Mouse (Mus musculus) hindbrain, embryonic 16.5 days (tissue): Measurements from ENCODE around the gene Sparc. TPM values are rescaled to one million over a fixed set of nuclear protein-coding genes. Genes with fewer than 3 reads are reported as not detected.

ENCODE experiments used
- ATAC-seq: fragments of 200-750 bp; cut with Nextera tagmentation; 2 replicates; pipeline ENCODE4 v1.8.0; 2017; ENCODE audit warnings: moderate TSS enrichment, moderate library complexity
- H3K27ac ChIP-seq: fragments of 300-500 bp; sonication (generic); 2 replicates; pipeline ENCODE4 v1.5.1; 2014; ENCODE audit warnings: low read depth, mild to moderate bottlenecking, control low read depth, low read length, moderate library complexity
- H3K27me3 ChIP-seq: fragments of 300-500 bp; sonication (generic); replicated peaks from 2 replicates; pipeline ENCODE4 v1.6.1; 2014; ENCODE audit warnings: low read length; ENCODE audit not compliant: control insufficient read depth, insufficient read depth
- H3K36me3 ChIP-seq: fragments of 300-500 bp; sonication (generic); 2 replicates; pipeline ENCODE4 v1.6.1; 2014; ENCODE audit warnings: mild to moderate bottlenecking, low read length, moderate library complexity, mixed read lengths; ENCODE audit not compliant: control insufficient read depth, insufficient read depth
- H3K4me1 ChIP-seq: fragments of 300-500 bp; sonication (generic); 2 replicates; pipeline ENCODE4 v1.6.1; 2014; ENCODE audit warnings: low read depth, low read length; ENCODE audit not compliant: control insufficient read depth, insufficient read depth
- H3K4me2 ChIP-seq: fragments of 300-500 bp; sonication (generic); 2 replicates; pipeline ENCODE4 v1.6.1; 2014; ENCODE audit warnings: mild to moderate bottlenecking, low read length, control low read depth, moderate library complexity
- H3K4me3 ChIP-seq: fragments of 300-500 bp; sonication (generic); 2 replicates; pipeline ENCODE4 v1.5.1; 2014; ENCODE audit warnings: mild to moderate bottlenecking, low read length, control low read depth, moderate library complexity
- H3K9ac ChIP-seq: fragments of 300-500 bp; sonication (generic); 2 replicates; pipeline ENCODE4 v1.6.1; 2014; ENCODE audit warnings: low read depth, mild to moderate bottlenecking, control low read depth, low read length, moderate library complexity
- H3K9me3 ChIP-seq: fragments of 300-500 bp; sonication (generic); 2 replicates; pipeline ENCODE4 v1.6.1; 2014; ENCODE audit warnings: mild to moderate bottlenecking, low read length, moderate library complexity; ENCODE audit not compliant: control insufficient read depth
- WGBS: fragments of 180-500 bp; shearing (Covaris S2); extraction: QIAGEN DNeasy Blood & Tissue Kit; methylation state at CpG from one replicate; pipeline ENCODE4 v1.1.7; 2014; 5-methylcytosine and 5-hydroxymethylcytosine counted together
- polyA plus RNA-seq: library from polyadenylated mRNA; unstranded; fragments of >200 nt; fragmentation: Nextera tagmentation; extraction: Ambion mirVana; gene quantifications from 2 replicates; pipeline ENCODE4 v1.2.1, GENCODE M21; 2015

Gene Sparc
- polyA plus RNA-seq, 1 experiment from 2014 or later: 616 TPM

DNA sequence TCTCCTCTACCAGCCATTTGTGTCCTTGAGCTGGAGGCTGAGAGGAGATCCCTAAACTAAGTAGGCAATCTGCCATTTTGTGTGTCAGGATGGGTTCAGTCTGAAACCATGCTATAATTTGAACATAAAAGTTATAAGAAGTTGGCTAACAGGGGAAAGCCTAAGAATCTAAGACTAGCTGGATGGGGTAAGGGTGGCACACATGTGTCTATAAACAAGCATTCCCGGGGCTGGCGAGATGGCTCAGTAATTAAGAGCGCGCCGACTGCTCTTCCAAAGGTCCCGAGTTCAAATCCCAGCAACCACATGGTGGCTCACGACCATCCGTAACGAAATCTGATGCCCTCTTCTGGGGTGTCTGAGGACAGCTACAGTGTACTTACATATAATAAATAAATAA lies 39.2 kb upstream of the Sparc start:
- Histone ChIP-seq H3K27me3 (no peaks in the 10 kb centered on the region), H3K27ac (no peak overlapping the region), H3K36me3 (no peaks in the 10 kb centered on the region), H3K9me3 (no peaks in the 10 kb centered on the region), H3K9ac (no peak overlapping the region), H3K4me1 (peaks cover 14% of the 10 kb centered on the region), H3K4me3 (no peak overlapping the region), H3K4me2 (no peak overlapping the region)
- no peak for ATAC-seq
- 96% methylated on average over 9 of the region's 9 CpGs for WGBS

- ATAC-seq: peak; percentile 98
- Histone ChIP-seq H3K9ac (peak within 1 kb of the TSS; percentile 66), H3K9me3 (no peaks in the 10 kb centered on the region), H3K4me2 (peak within 1 kb of the TSS; percentile 89), H3K36me3 (no peaks in the 10 kb centered on the region), H3K27ac (peak within 1 kb of the TSS; percentile 71), H3K27me3 (no peaks in the 10 kb centered on the region), H3K4me3 (peak within 1 kb of the TSS; percentile 56), H3K4me1 (peaks cover 14% of the 10 kb centered on the region)
- WGBS: under 1% methylated on average over 24 of the region's 36 CpGs
These were observed 38.1 kb upstream of the Sparc start, which contains the start of gene Atox1 for GRCm38 (mm10) chr11:55461019-55461645. Gene Atox1, minus strand, starts transcription at chr11:55461239.

- Histone ChIP-seq H3K27me3 (no peaks in the 10 kb centered on the region), H3K4me3 (peak overlapping the region; percentile 56), H3K9me3 (no peaks in the 10 kb centered on the region), H3K4me1 (peaks cover 14% of the 10 kb centered on the region), H3K9ac (peak overlapping the region; percentile 66), H3K36me3 (no peaks in the 10 kb centered on the region), H3K4me2 (peak overlapping the region; percentile 89), H3K27ac (peak overlapping the region; percentile 41)
- WGBS: 2% methylated on average over 17 of the region's 17 CpGs
- peak; percentile 79 for ATAC-seq
These were observed 37.6 kb upstream of the Sparc start for GRCm38 (mm10) chr11:55460559-55461018.

DNA sequence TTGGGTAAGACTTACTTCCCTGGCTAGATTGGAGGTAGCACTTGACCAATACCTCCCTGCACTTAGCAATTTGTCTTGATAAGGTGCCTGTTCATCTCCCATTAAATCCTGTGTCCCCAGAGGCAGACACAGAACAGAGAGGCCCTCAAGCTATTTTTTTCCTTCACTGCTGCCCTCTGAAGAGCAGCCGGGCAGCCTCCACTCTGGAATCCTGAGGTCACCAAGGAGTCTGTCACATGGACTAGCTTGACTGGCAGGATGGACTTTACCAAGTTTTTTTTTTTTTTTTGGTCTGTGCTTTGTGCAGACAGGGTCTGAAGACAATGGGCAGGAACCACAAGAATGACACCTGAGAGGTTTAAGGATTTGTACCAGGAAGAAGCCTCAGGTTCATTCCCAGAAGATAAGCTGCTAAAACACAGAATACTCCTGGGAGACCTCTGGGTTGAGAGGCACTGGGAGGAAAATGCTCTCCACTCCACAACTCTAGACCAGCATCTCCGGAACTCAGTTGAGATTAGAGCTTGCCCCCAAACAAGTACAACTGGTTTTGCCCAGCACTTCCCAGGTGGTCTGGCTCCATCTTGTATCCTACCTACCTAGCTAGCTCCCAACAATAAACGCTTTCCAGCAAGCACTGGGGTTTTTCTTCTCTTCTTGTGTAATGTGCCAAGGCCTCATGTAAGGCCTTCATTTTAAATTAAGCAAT lies 37.0 kb upstream of the Sparc start:
- Histone ChIP-seq H3K4me2 (peak overlapping the region; percentile 89), H3K27ac (peak overlapping the region; percentile 41; the same call in 1 of the 2 replicates), H3K27me3 (no peaks in the 10 kb centered on the region), H3K36me3 (no peaks in the 10 kb centered on the region), H3K9me3 (no peaks in the 10 kb centered on the region), H3K4me1 (peaks cover 14% of the 10 kb centered on the region), H3K4me3 (peak overlapping the region; percentile 56), H3K9ac (peak overlapping the region; percentile 66)
- ATAC-seq: no peak
- WGBS: 39% methylated on average over 3 of the region's 3 CpGs

GRCm38 (mm10) chr11:55458501-55458900 lies 35.5 kb upstream of the Sparc start:
- no peaks in the 10 kb centered on the region for H3K36me3 ChIP-seq
- no peak for ATAC-seq
- no peaks in the 10 kb centered on the region for H3K27me3 ChIP-seq
- H3K27ac ChIP-seq: no peak overlapping the region
- no peak overlapping the region for H3K4me2 ChIP-seq
- 55% methylated on average over 4 of the region's 4 CpGs for WGBS
- no peak overlapping the region for H3K4me3 ChIP-seq
- no peak overlapping the region for H3K9ac ChIP-seq
- H3K9me3 ChIP-seq: no peaks in the 10 kb centered on the region
- peaks cover 14% of the 10 kb centered on the region for H3K4me1 ChIP-seq

DNA sequence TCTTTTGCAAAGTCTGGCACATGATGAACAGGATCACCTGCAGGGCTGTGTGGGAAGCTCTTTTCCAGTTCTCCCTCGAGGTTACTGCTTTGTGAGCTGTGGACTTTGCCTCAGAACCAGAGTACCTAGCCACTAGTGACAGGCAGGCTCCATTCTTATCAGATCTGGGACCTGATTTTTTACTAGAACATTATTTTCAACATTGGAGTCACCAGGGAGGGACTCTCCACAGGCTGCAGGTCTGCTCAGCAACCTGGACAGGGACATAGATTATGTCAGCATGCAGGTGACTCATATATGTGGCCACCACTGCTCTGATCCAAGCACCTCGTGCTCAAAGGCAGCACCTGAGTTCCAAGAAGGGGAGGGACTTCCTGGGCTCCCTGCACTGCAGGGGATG lies 32.2 kb upstream of the Sparc start:
- no peak overlapping the region for H3K4me2 ChIP-seq
- H3K27ac ChIP-seq: no peak overlapping the region
- no peak for ATAC-seq
- H3K4me1 ChIP-seq: peaks cover 6% of the 10 kb centered on the region
- H3K27me3 ChIP-seq: no peaks in the 10 kb centered on the region
- H3K9ac ChIP-seq: no peak overlapping the region
- H3K9me3 ChIP-seq: no peaks in the 10 kb centered on the region
- H3K36me3 ChIP-seq: no peaks in the 10 kb centered on the region; the same call in 1 of the 2 replicates
- 61% methylated on average over 2 of the region's 2 CpGs for WGBS
- no peak overlapping the region for H3K4me3 ChIP-seq

- H3K36me3 ChIP-seq: peaks cover 3% of the 10 kb centered on the region; the same call in 1 of the 2 replicates
- no peak overlapping the region for H3K4me3 ChIP-seq
- no peak overlapping the region for H3K27ac ChIP-seq
- H3K9ac ChIP-seq: no peak overlapping the region
- no peak overlapping the region for H3K4me2 ChIP-seq
- no peaks in the 10 kb centered on the region for H3K9me3 ChIP-seq
- no peaks in the 10 kb centered on the region for H3K27me3 ChIP-seq
- 92% methylated on average over 4 of the region's 4 CpGs for WGBS
- no peak for ATAC-seq
- H3K4me1 ChIP-seq: no peaks in the 10 kb centered on the region; the same call in 1 of the 2 replicates
These were observed 30.7 kb upstream of the Sparc start for GRCm38 (mm10) chr11:55453640-55454039.

- whole genome bisulfite sequencing: 74% methylated on average over 4 of the region's 4 CpGs
- no peak for ATAC-seq
- no peak overlapping the region for H3K4me3 ChIP-seq
- no peak overlapping the region for H3K9ac ChIP-seq
- H3K27ac ChIP-seq: no peak overlapping the region
- H3K4me1 ChIP-seq: no peaks in the 10 kb centered on the region
- no peak overlapping the region for H3K4me2 ChIP-seq
- H3K27me3 ChIP-seq: no peaks in the 10 kb centered on the region
- H3K36me3 ChIP-seq: peaks cover 3% of the 10 kb centered on the region; the same call in 1 of the 2 replicates
- H3K9me3 ChIP-seq: no peaks in the 10 kb centered on the region
These were observed 27.3 kb upstream of the Sparc start for GRCm38 (mm10) chr11:55450311-55450710.

- no peak for ATAC-seq
- WGBS: 75% methylated on average over 7 of the region's 7 CpGs
- Histone ChIP-seq H3K36me3 (peaks cover 5% of the 10 kb centered on the region; the same call in 1 of the 2 replicates), H3K27ac (0 out of 2 replicates have a peak overlapping the region, but pooled peaks have one; percentile 10), H3K9me3 (no peaks in the 10 kb centered on the region), H3K9ac (no peak overlapping the region), H3K4me3 (no peak overlapping the region), H3K4me1 (no peaks in the 10 kb centered on the region), H3K4me2 (no peak overlapping the region), H3K27me3 (no peaks in the 10 kb centered on the region)
These were observed 26.5 kb upstream of the Sparc start for GRCm38 (mm10) chr11:55449531-55449930.
